Mouse (Mus musculus): ENCODE measurements around the gene Lrrc36.

Gene Lrrc36

GRCm38 (mm10) chr8:105413391-105413790, at the start of gene Lrrc36, which contains the start of gene Kctd19:
Gene Lrrc36, plus strand, starts transcription at chr8:105413571.
Gene Kctd19, minus strand, starts transcription at chr8:105413502.
- peak; percentile 69 for DNase-seq (ENCODE audit: low spot score)

DNA sequence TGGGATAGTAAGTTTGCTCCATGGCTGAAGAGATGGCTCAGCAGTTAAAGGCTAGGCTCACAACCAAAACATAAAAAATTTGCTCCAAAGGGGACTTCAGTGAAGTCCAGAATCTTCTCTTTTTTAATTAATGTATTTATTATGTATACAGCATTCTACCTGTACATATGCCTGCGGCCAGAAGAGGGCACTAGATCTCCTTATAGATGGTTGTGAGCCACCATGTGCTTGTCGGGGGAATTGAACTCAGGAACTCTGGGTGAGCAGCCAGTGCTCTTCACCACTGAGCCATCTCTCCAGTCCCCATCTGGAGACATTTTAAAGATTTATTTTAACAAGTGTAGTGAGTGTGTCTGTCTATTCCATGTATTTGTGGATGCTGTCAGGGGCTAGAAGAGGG, 46.3 kb upstream of the Lrrc36 start:
- DNase-seq (ENCODE audit: low spot score): peak; percentile 46

DNA sequence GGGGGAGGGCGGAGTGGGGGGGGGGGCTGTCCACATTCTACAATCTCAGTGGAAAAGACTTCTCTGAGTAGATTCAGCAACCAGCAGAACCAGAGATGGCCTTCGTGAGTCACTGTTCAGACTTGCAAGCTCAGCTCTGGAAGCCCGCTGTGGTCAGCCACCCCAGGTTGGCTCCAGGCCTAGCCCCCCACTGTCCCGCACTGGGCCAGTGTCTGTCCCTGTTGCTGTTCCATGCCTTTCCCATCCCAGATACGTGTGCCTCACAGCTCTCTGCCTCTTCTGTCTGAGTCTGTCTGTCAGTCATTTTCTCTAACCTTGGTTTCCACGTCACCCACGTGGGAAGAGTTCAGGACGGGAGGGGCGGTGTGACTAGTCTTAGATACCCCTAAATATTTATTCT, 40.9 kb upstream of the Lrrc36 start:
- no peak for DNase-seq (ENCODE audit: low spot score)

DNA sequence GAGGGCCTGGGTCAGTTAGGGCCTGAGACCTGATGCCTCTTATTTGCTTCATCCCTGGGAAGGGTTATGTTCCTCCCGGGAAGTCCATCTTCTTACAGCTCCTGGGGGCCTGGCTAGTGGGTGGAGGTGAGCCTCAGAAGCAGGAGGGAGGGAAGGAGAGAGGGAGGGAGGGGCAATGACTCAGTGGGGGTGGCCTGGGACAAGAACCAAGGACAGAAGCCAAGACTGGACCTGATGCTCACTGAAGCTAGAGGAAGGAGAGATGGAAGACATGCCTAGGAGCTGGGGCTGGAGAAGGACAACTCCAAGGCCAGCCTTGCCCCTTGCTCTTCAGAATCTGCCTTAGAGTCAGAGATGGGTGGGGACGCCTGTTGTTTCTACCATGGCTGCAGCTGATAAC, 40.3 kb upstream of the Lrrc36 start, which contains the start of gene Plekhg4:
Plekhg4 (plus strand) TSS at position 243 of the 400 bp plus-strand sequence.
- DNase-seq (ENCODE audit: low spot score): no peak

GRCm38 (mm10) chr8:105374513-105374966, 38.8 kb upstream of the Lrrc36 start:
- DNase-seq (ENCODE audit: low spot score): peak; percentile 62

GRCm38 (mm10) chr8:105378673-105379072, 34.7 kb upstream of the Lrrc36 start:
- no peak for DNase-seq (ENCODE audit: low spot score)

- no peak for DNase-seq (ENCODE audit: low spot score)
Observed at GRCm38 (mm10) chr8:105380308-105380707, 33.1 kb upstream of the Lrrc36 start.

DNA sequence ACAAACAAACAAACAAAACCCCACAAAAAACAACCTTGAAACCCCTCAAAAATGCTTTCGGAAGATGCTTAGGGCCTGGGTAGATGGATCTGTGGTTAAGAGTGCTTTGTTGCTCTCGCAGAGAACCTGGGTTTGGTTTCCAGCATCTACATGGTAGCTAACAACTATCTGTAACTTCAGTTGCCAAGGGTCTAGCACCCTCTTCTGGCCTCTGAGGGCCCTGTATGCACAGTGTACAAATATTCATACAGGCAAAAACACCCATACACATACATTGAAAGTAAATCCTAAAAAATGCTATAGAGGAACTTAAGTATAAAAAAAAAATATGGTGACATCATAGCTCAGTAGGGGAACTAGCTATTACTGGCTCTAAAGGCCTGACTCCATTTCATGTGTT, 29.3 kb upstream of the Lrrc36 start:
- no peak for DNase-seq (ENCODE audit: low spot score)

- no peak for DNase-seq (ENCODE audit: low spot score)
Observed at GRCm38 (mm10) chr8:105387151-105387550, 26.2 kb upstream of the Lrrc36 start.

- no peak for DNase-seq (ENCODE audit: low spot score)
Observed at GRCm38 (mm10) chr8:105389096-105389495, 24.3 kb upstream of the Lrrc36 start.

GRCm38 (mm10) chr8:105393089-105393787, 20.1 kb upstream of the Lrrc36 start:
- DNase-seq (ENCODE audit: low spot score): no peak

GRCm38 (mm10) chr8:105393915-105394314, 19.5 kb upstream of the Lrrc36 start:
- DNase-seq (ENCODE audit: low spot score): no peak

- peak; percentile 78 for DNase-seq (ENCODE audit: low spot score)
Observed at GRCm38 (mm10) chr8:105397747-105398146, 15.6 kb upstream of the Lrrc36 start.

GRCm38 (mm10) chr8:105400016-105400415, 13.4 kb upstream of the Lrrc36 start:
- DNase-seq (ENCODE audit: low spot score): no peak

- no peak for DNase-seq (ENCODE audit: low spot score)
Observed at GRCm38 (mm10) chr8:105403467-105403866, 9.9 kb upstream of the Lrrc36 start.

DNA sequence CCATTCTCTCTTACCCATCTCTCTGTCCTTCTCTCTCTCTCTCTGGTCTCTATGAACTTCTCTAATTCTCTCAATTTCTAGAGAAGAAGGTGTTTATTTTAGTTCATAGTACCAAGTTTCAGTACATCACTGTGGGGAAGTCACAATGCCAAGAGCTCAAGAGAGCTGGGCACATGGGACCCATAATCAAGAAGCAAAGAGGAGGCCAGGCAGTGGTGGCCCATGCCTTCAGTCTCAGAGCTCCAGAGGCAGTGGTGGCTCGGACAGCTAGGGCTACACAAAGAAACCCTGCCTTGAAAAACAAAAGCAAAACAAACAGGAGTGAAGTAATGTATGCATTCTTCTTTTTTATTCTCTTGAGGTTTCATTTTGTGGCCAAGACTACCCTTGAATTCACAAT, 8.9 kb upstream of the Lrrc36 start:
- DNase-seq (ENCODE audit: low spot score): no peak

DNA sequence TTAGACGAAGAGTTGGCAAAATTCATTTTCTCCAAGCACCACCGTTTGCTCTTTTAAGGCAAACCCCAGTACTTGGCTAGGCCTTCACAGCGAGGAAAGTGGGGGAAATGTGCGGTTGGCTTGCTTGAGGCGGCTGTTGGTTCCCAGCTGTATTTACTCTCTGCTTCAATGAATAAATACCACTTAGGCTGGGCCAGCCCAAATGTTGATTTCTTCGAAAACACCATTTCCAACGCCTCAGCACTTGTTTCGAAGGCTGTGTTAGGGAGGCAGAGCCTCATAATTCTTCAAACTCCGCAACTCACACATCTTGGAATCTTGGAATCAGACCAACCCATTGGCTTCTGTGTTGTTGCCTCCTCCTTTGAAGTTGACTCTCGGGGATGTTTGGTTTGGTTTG, 7.0 kb upstream of the Lrrc36 start:
- no peak for DNase-seq (ENCODE audit: low spot score)

DNA sequence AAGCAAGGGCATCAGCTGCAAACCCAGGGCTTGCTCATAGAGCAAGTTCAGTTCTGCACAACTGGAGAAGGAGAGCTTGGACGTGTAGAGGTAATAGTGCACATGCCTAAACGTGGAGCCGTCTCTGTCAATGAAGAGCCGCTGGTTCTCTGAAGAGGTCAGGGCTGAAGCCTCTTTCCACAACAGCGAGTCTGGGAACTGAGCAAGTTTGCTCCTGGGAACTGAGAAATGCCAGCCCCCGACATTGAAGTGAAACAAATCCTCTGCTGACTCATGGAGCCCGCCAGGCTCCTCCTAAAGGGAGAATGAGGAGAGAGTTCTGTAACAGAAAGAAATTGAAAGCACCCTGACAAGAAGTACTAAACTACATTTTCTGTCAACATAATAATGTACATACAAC, 5.0 kb upstream of the Lrrc36 start:
- DNase-seq (ENCODE audit: low spot score): no peak

- no peak for DNase-seq (ENCODE audit: low spot score)
Observed at GRCm38 (mm10) chr8:105409947-105410346, 3.4 kb upstream of the Lrrc36 start.

DNA sequence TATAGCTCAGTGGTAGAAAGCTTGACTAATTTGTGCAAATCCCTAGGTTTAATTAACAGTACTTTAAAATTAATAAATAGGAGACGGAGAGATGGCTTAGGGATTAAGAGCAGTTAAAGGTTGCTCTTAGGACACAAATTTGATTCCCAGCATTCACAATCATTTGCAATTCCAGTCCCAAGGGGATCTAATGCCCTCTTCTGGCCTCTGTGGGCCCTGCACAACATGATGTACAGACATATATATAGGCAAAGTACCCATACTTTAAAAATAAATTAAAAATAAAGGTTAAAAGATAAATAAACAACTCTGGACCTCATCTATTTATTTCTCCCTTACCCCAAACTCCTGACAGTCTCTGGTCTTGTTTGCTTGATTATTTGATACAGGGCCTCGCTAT, 5.6 kb downstream of the Lrrc36 start:
- no peak for DNase-seq (ENCODE audit: low spot score)

- DNase-seq (ENCODE audit: low spot score): no peak
Observed at GRCm38 (mm10) chr8:105419800-105420199, 6.4 kb downstream of the Lrrc36 start.

- DNase-seq (ENCODE audit: low spot score): no peak
Observed at GRCm38 (mm10) chr8:105422006-105422405, 8.6 kb downstream of the Lrrc36 start.

DNA sequence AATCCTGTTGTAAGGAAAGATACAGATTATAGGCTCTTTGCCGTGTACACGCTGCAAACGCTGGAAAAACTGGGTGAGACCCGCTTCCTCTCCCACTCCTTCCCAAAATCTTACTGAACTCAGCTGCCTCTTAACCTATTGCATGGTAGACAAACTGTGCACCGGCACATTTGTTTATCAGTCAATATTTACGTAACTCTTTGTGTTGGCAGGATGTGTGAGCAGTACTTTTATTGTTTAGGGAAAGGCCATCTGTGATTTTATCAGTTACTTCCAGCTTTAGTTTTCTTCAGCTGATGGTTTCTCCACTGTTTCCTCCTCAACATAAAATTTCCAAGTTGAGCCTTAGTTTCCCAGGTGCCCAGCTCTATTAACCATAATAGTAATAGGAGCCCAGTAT, 13.5 kb downstream of the Lrrc36 start:
- no peak for DNase-seq (ENCODE audit: low spot score)
